Mouse (Mus musculus) heart, embryonic 15.5 days (tissue): Measurements from ENCODE around the gene 4922502D21Rik. TPM values are rescaled to one million over a fixed set of nuclear protein-coding genes. Genes with fewer than 3 reads are reported as not detected.

Experiments used
- ATAC-seq: fragments of 200-750 bp; cut with Nextera tagmentation; replicated peaks from 2 replicates; pipeline ENCODE4 v1.8.0; 2017; ENCODE audit warnings: low read depth, moderate TSS enrichment; ENCODE audit not compliant: insufficient number of reproducible peaks, insufficient read depth, low FRiP score
- H3K27ac ChIP-seq: fragments of 300-500 bp; sonication (generic); 2 replicates; pipeline ENCODE4 v1.5.1; 2015; ENCODE audit warnings: mild to moderate bottlenecking, inconsistent platforms
- H3K27me3 ChIP-seq: fragments of 300-500 bp; sonication (generic); 2 replicates; pipeline ENCODE4 v1.6.1; 2015; ENCODE audit warnings: inconsistent platforms
- H3K36me3 ChIP-seq: fragments of 300-500 bp; sonication (generic); 2 replicates; pipeline ENCODE4 v1.6.1; 2015; ENCODE audit warnings: mild to moderate bottlenecking, inconsistent platforms
- H3K4me1 ChIP-seq: fragments of 300-500 bp; sonication (generic); replicated peaks from 2 replicates; pipeline ENCODE4 v1.6.1; 2015; ENCODE audit warnings: inconsistent platforms
- H3K4me2 ChIP-seq: fragments of 300-500 bp; sonication (generic); 2 replicates; pipeline ENCODE4 v1.6.1; 2015; ENCODE audit warnings: inconsistent platforms, mild to moderate bottlenecking, moderate library complexity
- H3K4me3 ChIP-seq: fragments of 300-500 bp; sonication (generic); 2 replicates; pipeline ENCODE4 v1.5.1; 2015; ENCODE audit warnings: mild to moderate bottlenecking, inconsistent platforms
- H3K9ac ChIP-seq: fragments of 300-500 bp; sonication (generic); 2 replicates; pipeline ENCODE4 v1.6.1; 2015; ENCODE audit warnings: mild to moderate bottlenecking, inconsistent platforms
- H3K9me3 ChIP-seq: fragments of 300-500 bp; sonication (generic); replicated peaks from 2 replicates; pipeline ENCODE4 v1.6.1; 2016; ENCODE audit warnings: inconsistent platforms
- WGBS: fragments of 180-500 bp; shearing (Covaris S2); methylation state at CpG from one replicate; pipeline ENCODE4 v1.1.7; 2015; ENCODE audit warnings: mixed read lengths; 5-methylcytosine and 5-hydroxymethylcytosine counted together
- polyA plus RNA-seq: library from polyadenylated mRNA; unstranded; fragments of >200 nt; fragmentation: Nextera tagmentation; extraction: Ambion mirVana; gene quantifications from 2 replicates; pipeline ENCODE4 v1.2.1, GENCODE M21; 2015

Gene 4922502D21Rik
- polyA plus RNA-seq, 1 experiment from 2014 or later = not detected

- Histone ChIP-seq H3K27ac (no peak overlapping the region), H3K9me3 (no peaks in the 10 kb centered on the region), H3K27me3 (no peaks in the 10 kb centered on the region), H3K4me3 (no peak overlapping the region), H3K9ac (no peak overlapping the region), H3K36me3 (no peaks in the 10 kb centered on the region), H3K4me1 (no peaks in the 10 kb centered on the region), H3K4me2 (no peak overlapping the region)
- ATAC-seq = no peak
- 37% methylated on average over 1 of the region's 1 CpGs for WGBS
Observed at GRCm38 (mm10) chr6:129304180-129304579, 27.4 kb downstream of the 4922502D21Rik start.

GRCm38 (mm10) chr6:129288708-129289107 is 42.9 kb downstream of the 4922502D21Rik start:
- no peak for ATAC-seq
- H3K4me1 ChIP-seq = no peaks in the 10 kb centered on the region
- H3K27me3 ChIP-seq = no peaks in the 10 kb centered on the region
- H3K27ac ChIP-seq = no peak overlapping the region
- H3K4me3 ChIP-seq = no peak overlapping the region
- no peak overlapping the region for H3K4me2 ChIP-seq
- no peak overlapping the region for H3K9ac ChIP-seq
- H3K36me3 ChIP-seq = no peaks in the 10 kb centered on the region
- no peaks in the 10 kb centered on the region for H3K9me3 ChIP-seq

GRCm38 (mm10) chr6:129284384-129285104 is 47.1 kb downstream of the 4922502D21Rik start:
- H3K9ac ChIP-seq = no peak overlapping the region
- H3K4me1 ChIP-seq = no peaks in the 10 kb centered on the region
- no peak overlapping the region for H3K27ac ChIP-seq
- H3K36me3 ChIP-seq = no peaks in the 10 kb centered on the region
- H3K4me2 ChIP-seq = no peak overlapping the region
- 47% methylated on average over 7 of the region's 7 CpGs for WGBS
- H3K27me3 ChIP-seq = no peaks in the 10 kb centered on the region
- ATAC-seq = no peak; the same call in 1 of the 2 replicates
- no peaks in the 10 kb centered on the region for H3K9me3 ChIP-seq
- H3K4me3 ChIP-seq = no peak overlapping the region

- no peak for ATAC-seq
- no peaks in the 10 kb centered on the region for H3K27me3 ChIP-seq
Observed at GRCm38 (mm10) chr6:129283271-129283670, 48.3 kb downstream of the 4922502D21Rik start.

GRCm38 (mm10) chr6:129276483-129276882 is 55.1 kb downstream of the 4922502D21Rik start:
- ATAC-seq = no peak
- no peak overlapping the region for H3K4me3 ChIP-seq
- no peaks in the 10 kb centered on the region for H3K9me3 ChIP-seq
- H3K4me1 ChIP-seq = no peaks in the 10 kb centered on the region
- no peak overlapping the region for H3K4me2 ChIP-seq
- H3K27me3 ChIP-seq = no peaks in the 10 kb centered on the region
- no peaks in the 10 kb centered on the region for H3K36me3 ChIP-seq
- H3K27ac ChIP-seq = no peak overlapping the region
- no peak overlapping the region for H3K9ac ChIP-seq
- WGBS = 84% methylated on average over 2 of the region's 2 CpGs

More at GRCm38 (mm10) chr6:129283271-129283670, 48.3 kb downstream of the 4922502D21Rik start:
- Histone ChIP-seq H3K27ac (no peak overlapping the region), H3K9ac (no peak overlapping the region), H3K4me3 (no peak overlapping the region), H3K4me2 (no peak overlapping the region), H3K36me3 (no peaks in the 10 kb centered on the region), H3K9me3 (no peaks in the 10 kb centered on the region), H3K4me1 (no peaks in the 10 kb centered on the region)
- WGBS = 57% methylated on average over 3 of the region's 3 CpGs

- Histone ChIP-seq H3K9me3 (no peaks in the 10 kb centered on the region), H3K36me3 (no peaks in the 10 kb centered on the region), H3K9ac (no peak overlapping the region), H3K27me3 (no peaks in the 10 kb centered on the region), H3K27ac (no peak overlapping the region), H3K4me2 (no peak overlapping the region), H3K4me1 (no peaks in the 10 kb centered on the region), H3K4me3 (no peak overlapping the region)
- WGBS = 56% methylated on average over 3 of the region's 3 CpGs
- no peak for ATAC-seq
Observed at GRCm38 (mm10) chr6:129275624-129276203, 55.9 kb downstream of the 4922502D21Rik start.

- Histone ChIP-seq H3K4me2 (no peak within 1 kb of the TSS), H3K27ac (no peak within 1 kb of the TSS), H3K9ac (no peak within 1 kb of the TSS), H3K4me3 (no peak within 1 kb of the TSS), H3K27me3 (no peaks in the 10 kb centered on the region), H3K9me3 (no peaks in the 10 kb centered on the region), H3K4me1 (no peaks in the 10 kb centered on the region), H3K36me3 (no peaks in the 10 kb centered on the region)
- no peak for ATAC-seq
- 63% methylated on average over 9 of the region's 9 CpGs for WGBS
Observed at GRCm38 (mm10) chr6:129275220-129275619, 56.4 kb downstream of the 4922502D21Rik start, which contains the start of gene Cd69. TSS of gene Cd69 (minus strand) at chr6:129275436.

- Histone ChIP-seq H3K36me3 (no peaks in the 10 kb centered on the region), H3K4me3 (no peak overlapping the region), H3K27me3 (no peaks in the 10 kb centered on the region), H3K4me2 (no peak overlapping the region), H3K27ac (no peak overlapping the region), H3K9me3 (no peaks in the 10 kb centered on the region), H3K9ac (no peak overlapping the region), H3K4me1 (no peaks in the 10 kb centered on the region)
- ATAC-seq = no peak
- 78% methylated on average over 2 of the region's 2 CpGs for WGBS
Observed at GRCm38 (mm10) chr6:129274476-129274875, 57.1 kb downstream of the 4922502D21Rik start.

GRCm38 (mm10) chr6:129273662-129274061 is 57.9 kb downstream of the 4922502D21Rik start:
- H3K9me3 ChIP-seq = no peaks in the 10 kb centered on the region
- H3K36me3 ChIP-seq = no peaks in the 10 kb centered on the region
- H3K4me3 ChIP-seq = no peak overlapping the region
- H3K9ac ChIP-seq = no peak overlapping the region
- H3K27ac ChIP-seq = no peak overlapping the region
- WGBS = 74% methylated on average over 3 of the region's 3 CpGs
- no peaks in the 10 kb centered on the region for H3K27me3 ChIP-seq
- no peak overlapping the region for H3K4me2 ChIP-seq
- H3K4me1 ChIP-seq = no peaks in the 10 kb centered on the region
- no peak for ATAC-seq

Other genes with a start within 250 kb of the 4922502D21Rik start
- not detected in 2 replicates for gene Clec2e, start 230.9 kb downstream of the 4922502D21Rik start, polyA plus RNA-seq
- 0.37 and 0.46 TPM in 2 replicates for gene Clec2d, start 151.2 kb downstream of the 4922502D21Rik start, polyA plus RNA-seq
- 0.10 and 0.70 TPM in 2 replicates for gene Cd69, start 56.4 kb downstream of the 4922502D21Rik start, polyA plus RNA-seq
- gene Clec12a, start 10.9 kb upstream of the 4922502D21Rik start, polyA plus RNA-seq = 0.60 and 1.6 TPM in 2 replicates
- 0.09 TPM in 1 of 2 replicates, not detected in the other for gene Clec12b, start 54.1 kb upstream of the 4922502D21Rik start, polyA plus RNA-seq
- gene Clec1b, start 65.5 kb upstream of the 4922502D21Rik start, polyA plus RNA-seq = 4.7 and 5.1 TPM in 2 replicates
- gene Clec9a, start 77.1 kb upstream of the 4922502D21Rik start, polyA plus RNA-seq = 0.28 and 0.35 TPM in 2 replicates
- 5.7 and 6.3 TPM in 2 replicates for gene Clec1a, start 120.2 kb upstream of the 4922502D21Rik start, polyA plus RNA-seq
- 0.30 and 0.79 TPM in 2 replicates for gene Olr1, start 175.4 kb upstream of the 4922502D21Rik start, polyA plus RNA-seq
- gene Tmem52b, start 180.8 kb upstream of the 4922502D21Rik start, polyA plus RNA-seq = not detected in 2 replicates
- 41.6 and 44.6 TPM in 2 replicates for gene Gabarapl1, start 201.4 kb upstream of the 4922502D21Rik start, polyA plus RNA-seq
- gene Klre1, start 246.1 kb upstream of the 4922502D21Rik start, polyA plus RNA-seq = not detected in 2 replicates